Mouse (Mus musculus) cerebellum, postnatal 10 days (tissue): ENCODE data around the gene Cep170b.

Source experiments
- DNase-seq, 2 experiments: peaks; one replicate each; pipeline ENCODE4 v3.0.0; 2021; ENCODE audit warnings: mixed read lengths in 2 of 2

Cep170b gene

GRCm38 (mm10) chr12:112764991-112765390 lies 44.7 kb downstream of the Cep170b start:
- DNase-seq = no peak

GRCm38 (mm10) chr12:112766586-112766985 lies 46.3 kb downstream of the Cep170b start:
- DNase-seq = no peak

- peak; percentile 77 to 82 for DNase-seq
Measured at GRCm38 (mm10) chr12:112767036-112767890, 47.0 kb downstream of the Cep170b start.

GRCm38 (mm10) chr12:112768166-112768565 lies 47.9 kb downstream of the Cep170b start:
- DNase-seq = no peak

GRCm38 (mm10) chr12:112769031-112769430 lies 48.8 kb downstream of the Cep170b start:
- peak; percentile 41 to 47 for DNase-seq

GRCm38 (mm10) chr12:112769751-112770150 lies 49.5 kb downstream of the Cep170b start:
- no peak for DNase-seq

GRCm38 (mm10) chr12:112770396-112770795 lies 50.1 kb downstream of the Cep170b start:
- no peak for DNase-seq

GRCm38 (mm10) chr12:112772306-112772705 lies 52.1 kb downstream of the Cep170b start:
- DNase-seq = no peak

- no peak for DNase-seq
Measured at GRCm38 (mm10) chr12:112773366-112773765, 53.1 kb downstream of the Cep170b start.

GRCm38 (mm10) chr12:112774026-112774425 lies 53.8 kb downstream of the Cep170b start:
- no peak for DNase-seq

- no peak for DNase-seq
Measured at GRCm38 (mm10) chr12:112774481-112774880, 54.2 kb downstream of the Cep170b start.

- no peak for DNase-seq
Measured at GRCm38 (mm10) chr12:112791026-112791425, 70.8 kb downstream of the Cep170b start.

GRCm38 (mm10) chr12:112793601-112794355 lies 73.5 kb downstream of the Cep170b start:
- peak; percentile 78 to 85 for DNase-seq

GRCm38 (mm10) chr12:112794356-112794816 lies 74.1 kb downstream of the Cep170b start:
- no peak for DNase-seq

GRCm38 (mm10) chr12:112794998-112795397 lies 74.7 kb downstream of the Cep170b start:
- DNase-seq = no peak

GRCm38 (mm10) chr12:112795466-112796104 lies 75.3 kb downstream of the Cep170b start:
- no peak for DNase-seq
